11 mouse cellular contexts compared by ENCODE assay signal in genomic region chr6:115897117-115897516, GRCm38 (mm10). TPM values are rescaled to one million over a fixed set of nuclear protein-coding genes. Genes with fewer than 3 reads are reported as not detected.
A peak's percentile ranks its signal among the peaks of the same experiment; 100 is the strongest.
DNase-seq lines count a peak whose midpoint lies in the region; ATAC-seq and TF ChIP-seq lines count a peak whose summit lies in the region.
"Had no signal": no experiment of that assay in that cellular context is flagged by ENCODE, and none has a peak within 500 bp of the region (broad histone marks: within the 10 kb centered on the region; RNA-seq: fewer than 3 reads in every experiment).

No protein-coding gene starts in this region.

- peaks cover 11% of the 10 kb centered on the region; the same call in 1 of the 2 replicates for H3K36me3 ChIP-seq in lung, embryonic 14.5 days (ENCODE audit: insufficient read depth)

- peak; percentile 50 to 54 for DNase-seq in cerebellum, postnatal 14 days
- DNase-seq in cerebellum, postnatal 4 days (ENCODE audit: low spot score in 2 of 2): no peak
- peak; percentile 70 for DNase-seq in 3134 (ENCODE audit: extremely low read depth, insufficient read length, low spot score)
- peak; percentile 53 for DNase-seq in lung, embryonic 14.5 days
- DNase-seq in left cerebral cortex, adult 11 months (ENCODE audit: low spot score): no peak
- no peak for DNase-seq in B cell, adult 2 months
- DNase-seq in neural tube, embryonic 10.5 days (ENCODE audit: extremely low spot score, low spot score): no peak

- H3K27me3 ChIP-seq in lung, embryonic 14.5 days (ENCODE audit: insufficient read depth, low read length): no peaks in the 10 kb centered on the region
- H3K27me3 ChIP-seq: stomach, embryonic 15.5 days had no signal

- ATAC-seq in common myeloid progenitor, adult 5-6 weeks (replicated peaks; ENCODE audit: low read depth, poor library complexity, severe bottlenecking): peak; percentile 65
- no peak for ATAC-seq in lung, embryonic 14.5 days (ENCODE audit: insufficient read depth)
- ATAC-seq: hindbrain, postnatal 0 days had no signal

- 63% methylated on average over 4 of the region's 4 CpGs for WGBS in lung, embryonic 14.5 days

- no peak overlapping the region for H3K4me3 ChIP-seq in lung, embryonic 14.5 days (ENCODE audit: low read depth, low read length)
- H3K4me3 ChIP-seq: stomach, embryonic 15.5 days had no signal

- H3K9ac ChIP-seq in lung, embryonic 14.5 days: no peak overlapping the region
- H3K9ac ChIP-seq: stomach, embryonic 15.5 days had no signal

- no peaks in the 10 kb centered on the region for H3K9me3 ChIP-seq in lung, embryonic 14.5 days (ENCODE audit: low read depth, low read length)
- H3K9me3 ChIP-seq: stomach, embryonic 15.5 days had no signal

- H3K27ac ChIP-seq in lung, embryonic 14.5 days (ENCODE audit: low read depth): peak overlapping the region; percentile 55; the same call in 1 of the 2 replicates
- H3K27ac ChIP-seq: hindbrain, postnatal 0 days; stomach, embryonic 15.5 days had no signal

- TF ChIP-seq CTCF in lung, embryonic 14.5 days (IDR thresholded peaks at IDR 0.05; ENCODE audit: low read depth): no peak

- no peaks in the 10 kb centered on the region for H3K4me1 ChIP-seq in lung, embryonic 14.5 days (ENCODE audit: insufficient read depth)

- no peak overlapping the region for H3K4me2 ChIP-seq in lung, embryonic 14.5 days
- H3K4me2 ChIP-seq: stomach, embryonic 15.5 days had no signal

RNA-seq across cellular contexts. Expression of gene Rho, which starts 34.4 kb away (rescaled TPM):
- total RNA-seq in common myeloid progenitor, adult 5-6 weeks (2017): not detected in 2 replicates
- polyA plus RNA-seq in lung, embryonic 14.5 days (2014; fragmentation: Nextera tagmentation; extraction: Ambion mirVana): 0.09 and 0.18 TPM in 2 replicates

RNA-seq across cellular contexts. Expression of gene Ift122, which starts 43.8 kb away (rescaled TPM):
- 4.9 and 6.2 TPM in 2 replicates for total RNA-seq in common myeloid progenitor, adult 5-6 weeks (2017)
- 22.2 and 25.6 TPM in 2 replicates for polyA plus RNA-seq in lung, embryonic 14.5 days (2014; fragmentation: Nextera tagmentation; extraction: Ambion mirVana)

RNA-seq across cellular contexts. Expression of gene Mbd4, which starts 43.9 kb away (rescaled TPM):
- 21.2 and 23.2 TPM in 2 replicates for total RNA-seq in common myeloid progenitor, adult 5-6 weeks (2017)
- polyA plus RNA-seq in lung, embryonic 14.5 days (2014; fragmentation: Nextera tagmentation; extraction: Ambion mirVana): 17.1 and 20.1 TPM in 2 replicates

RNA-seq across cellular contexts. Expression of gene H1foo, which starts 47.6 kb away (rescaled TPM):
- not detected in 2 replicates for total RNA-seq in common myeloid progenitor, adult 5-6 weeks (2017)
- polyA plus RNA-seq in lung, embryonic 14.5 days (2014; fragmentation: Nextera tagmentation; extraction: Ambion mirVana): not detected in 2 replicates
- total RNA-seq: layer of hippocampus, postnatal 25 days had no signal
- polyA plus RNA-seq: hindbrain, postnatal 0 days; stomach, embryonic 15.5 days had no signal

RNA-seq across cellular contexts. Expression of gene Efcab12, which starts 58.9 kb away (rescaled TPM):
- total RNA-seq in common myeloid progenitor, adult 5-6 weeks (2017): 0.41 TPM in 1 of 2 replicates, not detected in the other
- 0.80 and 0.87 TPM in 2 replicates for polyA plus RNA-seq in lung, embryonic 14.5 days (2014; fragmentation: Nextera tagmentation; extraction: Ambion mirVana)

Comparison
In these comparisons a context has a peak if more than half of its experiments do, and no peak if none do; other contexts are left out.
1. DNase-seq: peak in cerebellum, postnatal 14 days (2 of 2), 3134 (single experiment) and lung, embryonic 14.5 days (single experiment); none in cerebellum, postnatal 4 days (0 of 2), left cerebral cortex, adult 11 months (single experiment), B cell, adult 2 months (0 of 2) and neural tube, embryonic 10.5 days (single experiment).